13 mouse cellular contexts compared by ENCODE assay signal in genomic region chr6:86077880-86078279, GRCm38 (mm10). TPM values are rescaled to one million over a fixed set of nuclear protein-coding genes. Genes with fewer than 3 reads are reported as not detected.
A peak's percentile ranks its signal among the peaks of the same experiment; 100 is the strongest.
DNase-seq lines count a peak whose midpoint lies in the region; ATAC-seq lines count a peak whose summit lies in the region.
"Had no signal": no experiment of that assay in that cellular context is flagged by ENCODE, and none has a peak within 500 bp of the region (broad histone marks: within the 10 kb centered on the region; RNA-seq: fewer than 3 reads in every experiment).

No protein-coding gene starts in this region.

- ATAC-seq in forebrain, embryonic 16.5 days: no peak
- ATAC-seq in midbrain, embryonic 15.5 days (replicated peaks): no peak
- peak; percentile 80 for ATAC-seq in erythroid progenitor cell, adult 5-6 weeks (replicated peaks; ENCODE audit: low FRiP score, poor library complexity, severe bottlenecking)
- ATAC-seq: Patski had no signal

- H3K27me3 ChIP-seq in forebrain, embryonic 10.5 days (ENCODE audit: poor library complexity, severe bottlenecking): no peaks in the 10 kb centered on the region
- no peaks in the 10 kb centered on the region for H3K27me3 ChIP-seq in forebrain, embryonic 16.5 days (replicated peaks; ENCODE audit: control insufficient read depth, insufficient read depth, low read length)
- H3K27me3 ChIP-seq in midbrain, embryonic 10.5 days (ENCODE audit: low read depth, poor library complexity, severe bottlenecking): no peaks in the 10 kb centered on the region
- H3K27me3 ChIP-seq in midbrain, embryonic 15.5 days (replicated peaks): no peaks in the 10 kb centered on the region
- H3K27me3 ChIP-seq: Patski had no signal

- H3K27ac ChIP-seq in forebrain, embryonic 10.5 days: peak overlapping the region; percentile 78; the same call in 1 of the 2 replicates
- H3K27ac ChIP-seq in forebrain, embryonic 16.5 days (ENCODE audit: low read length): no peak overlapping the region
- peak overlapping the region; percentile 63 for H3K27ac ChIP-seq in midbrain, embryonic 10.5 days (replicated peaks)
- H3K27ac ChIP-seq in midbrain, embryonic 15.5 days: no peak overlapping the region

- no peaks in the 10 kb centered on the region for H3K9me3 ChIP-seq in forebrain, embryonic 10.5 days
- no peaks in the 10 kb centered on the region for H3K9me3 ChIP-seq in forebrain, embryonic 16.5 days (ENCODE audit: control insufficient read depth, low read length)
- no peaks in the 10 kb centered on the region for H3K9me3 ChIP-seq in midbrain, embryonic 10.5 days (replicated peaks)
- no peaks in the 10 kb centered on the region for H3K9me3 ChIP-seq in midbrain, embryonic 15.5 days

- H3K36me3 ChIP-seq in forebrain, embryonic 10.5 days (replicated peaks): no peaks in the 10 kb centered on the region
- H3K36me3 ChIP-seq in forebrain, embryonic 16.5 days (ENCODE audit: control insufficient read depth, insufficient read depth): no peaks in the 10 kb centered on the region
- H3K36me3 ChIP-seq in midbrain, embryonic 10.5 days: no peaks in the 10 kb centered on the region
- peaks cover 2% of the 10 kb centered on the region; the same call in 1 of the 2 replicates for H3K36me3 ChIP-seq in midbrain, embryonic 15.5 days (replicated peaks)

- peak overlapping the region; percentile 23 for H3K4me3 ChIP-seq in forebrain, embryonic 10.5 days
- H3K4me3 ChIP-seq in forebrain, embryonic 16.5 days (replicated peaks; ENCODE audit: low read length): no peak overlapping the region
- H3K4me3 ChIP-seq in midbrain, embryonic 10.5 days: peak overlapping the region; percentile 25; the same call in 1 of the 2 replicates
- H3K4me3 ChIP-seq in midbrain, embryonic 15.5 days: no peak overlapping the region

- peaks cover 8% of the 10 kb centered on the region; the same call in 1 of the 2 replicates for H3K4me1 ChIP-seq in forebrain, embryonic 10.5 days
- no peaks in the 10 kb centered on the region; the same call in 1 of the 2 replicates for H3K4me1 ChIP-seq in forebrain, embryonic 16.5 days (replicated peaks; ENCODE audit: control insufficient read depth, insufficient read depth, low read length)
- H3K4me1 ChIP-seq in midbrain, embryonic 10.5 days: peaks cover 39% of the 10 kb centered on the region
- peaks cover 41% of the 10 kb centered on the region for H3K4me1 ChIP-seq in midbrain, embryonic 15.5 days

- H3K9ac ChIP-seq in forebrain, embryonic 16.5 days (replicated peaks; ENCODE audit: low read depth, low read length): no peak overlapping the region
- H3K9ac ChIP-seq in midbrain, embryonic 15.5 days: no peak overlapping the region

- no peak for DNase-seq in forebrain, embryonic 10.5 days (ENCODE audit: extremely low spot score, low spot score)
- DNase-seq in midbrain, embryonic 10.5 days (ENCODE audit: low spot score): no peak
- peak; percentile 73 to 75 for DNase-seq in spleen, postnatal 10 days (ENCODE audit: low spot score in 2 of 2)
- no peak for DNase-seq in frontal cortex, postnatal 25 days (ENCODE audit: low spot score in 2 of 2)
- DNase-seq in right cerebral cortex, postnatal 14 days: no peak
- DNase-seq: adrenal gland, postnatal 36 days; embryo, embryonic 11 days; lung, postnatal 14 days; thymus, postnatal 4 days had no signal

- no peak overlapping the region for H3K4me2 ChIP-seq in forebrain, embryonic 16.5 days (ENCODE audit: low read length)
- H3K4me2 ChIP-seq in midbrain, embryonic 15.5 days: no peak overlapping the region

- WGBS in forebrain, embryonic 10.5 days: 75% methylated on average over 5 of the region's 5 CpGs
- 81% methylated on average over 5 of the region's 5 CpGs for WGBS in forebrain, embryonic 16.5 days
- 72% methylated on average over 5 of the region's 5 CpGs for WGBS in midbrain, embryonic 10.5 days
- whole genome bisulfite sequencing in midbrain, embryonic 15.5 days: 80% methylated on average over 5 of the region's 5 CpGs

RNA-seq across cellular contexts. Expression of gene Add2, which starts 49.4 kb away (rescaled TPM):
- 30.7 and 36.5 TPM in 2 replicates for polyA plus RNA-seq in forebrain, embryonic 10.5 days (2016; fragmentation: Nextera tagmentation; extraction: Ambion mirVana)
- 243 and 248 TPM in 2 replicates for polyA plus RNA-seq in forebrain, embryonic 16.5 days (2015; fragmentation: Nextera tagmentation; extraction: Ambion mirVana)
- 43.3 and 81.8 TPM in 2 replicates for polyA plus RNA-seq in midbrain, embryonic 10.5 days (2016; fragmentation: Nextera tagmentation; extraction: Ambion mirVana)
- polyA plus RNA-seq in midbrain, embryonic 15.5 days (2015; fragmentation: Nextera tagmentation; extraction: Ambion mirVana): 206 and 209 TPM in 2 replicates
- total RNA-seq in erythroid progenitor cell, adult 5-6 weeks (2015; ENCODE audit: low replicate concordance): 138 and 175 TPM in 2 replicates
- 251 and 282 TPM in 2 replicates for total RNA-seq in erythroid progenitor cell, adult 5-6 weeks (2017; ENCODE audit: low replicate concordance)

Comparison
In these comparisons a context has a peak if more than half of its experiments do, and no peak if none do; other contexts are left out.
1. H3K27ac ChIP-seq: peak in forebrain, embryonic 10.5 days (single experiment) and midbrain, embryonic 10.5 days (single experiment); none in forebrain, embryonic 16.5 days (single experiment) and midbrain, embryonic 15.5 days (single experiment).
2. H3K4me3 ChIP-seq: peak in forebrain, embryonic 10.5 days (single experiment) and midbrain, embryonic 10.5 days (single experiment); none in forebrain, embryonic 16.5 days (single experiment) and midbrain, embryonic 15.5 days (single experiment).
3. DNase-seq: peak in spleen, postnatal 10 days (2 of 2); none in forebrain, embryonic 10.5 days (single experiment), midbrain, embryonic 10.5 days (single experiment), frontal cortex, postnatal 25 days (0 of 2) and right cerebral cortex, postnatal 14 days (single experiment).